Mouse (Mus musculus) lung, adult 2 months (tissue): ENCODE measurements around the gene Spag6l.

ENCODE experiments used
- CTCF ChIP-seq: fragments of 200-500 bp; IDR thresholded peaks from 2 replicates; pipeline ENCODE4 v1.5.1; 2011; ENCODE audit warnings: mild to moderate bottlenecking, low read length, control low read depth; ENCODE audit not compliant: insufficient read depth
- POLR2A ChIP-seq: fragments of 200-500 bp; IDR thresholded peaks from 2 replicates; pipeline ENCODE4 v1.6.1; 2011; ENCODE audit warnings: low read depth, mild to moderate bottlenecking, control low read depth, low read length, borderline replicate concordance; ENCODE audit errors: extremely low read depth

GRCm38 (mm10) chr16:16870241-16870616 lies 41.0 kb upstream of the Spag6l start:
- TF ChIP-seq POLR2A (no peak), CTCF (no peak)
